Mouse (Mus musculus) WW6 (cell line): ENCODE data around the gene Mettl4.
A peak's percentile ranks its signal among the peaks of the same experiment; 100 is the strongest.

Experiments used
- DNase-seq: peaks from one replicate; pipeline ENCODE4 v3.0.0-alpha.2; 2013; ENCODE audit warnings: low read depth, low spot score

Mettl4 gene

GRCm38 (mm10) chr17:94749466-94750135 lies at the start of gene Mettl4:
TSS of gene Mettl4 (minus strand) at chr17:94750019.
- DNase-seq, result peak; percentile 88

GRCm38 (mm10) chr17:94778871-94779482 lies 29.2 kb upstream of the Mettl4 start:
- DNase-seq, result no peak

GRCm38 (mm10) chr17:94768491-94768890 lies 18.7 kb upstream of the Mettl4 start:
- DNase-seq, result no peak

GRCm38 (mm10) chr17:94764711-94765110 lies 14.9 kb upstream of the Mettl4 start:
- no peak for DNase-seq

- no peak for DNase-seq
Measured at GRCm38 (mm10) chr17:94764011-94764410, 14.2 kb upstream of the Mettl4 start.

GRCm38 (mm10) chr17:94762405-94762804 lies 12.6 kb upstream of the Mettl4 start:
- DNase-seq, result no peak

GRCm38 (mm10) chr17:94750136-94750729 lies 414 bp upstream of the Mettl4 start:
- peak; percentile 1 for DNase-seq

GRCm38 (mm10) chr17:94738173-94738572 lies 11.6 kb downstream of the Mettl4 start:
- DNase-seq, result no peak

GRCm38 (mm10) chr17:94735885-94736284 lies 13.9 kb downstream of the Mettl4 start:
- DNase-seq, result no peak

- peak; percentile 7 for DNase-seq
Measured at GRCm38 (mm10) chr17:94735437-94735836, 14.4 kb downstream of the Mettl4 start.

GRCm38 (mm10) chr17:94730416-94730815 lies 19.4 kb downstream of the Mettl4 start:
- DNase-seq, result peak; percentile 16

- no peak for DNase-seq
Measured at GRCm38 (mm10) chr17:94726750-94727149, 23.1 kb downstream of the Mettl4 start.

GRCm38 (mm10) chr17:94673515-94674317 lies 76.1 kb downstream of the Mettl4 start:
- no peak for DNase-seq
